Mouse (Mus musculus) bone marrow, adult 2 months (tissue): ENCODE data around the gene Rxfp4.

Experiments
- CTCF ChIP-seq: fragments of 200-500 bp; IDR thresholded peaks from 2 replicates; pipeline ENCODE4 v1.5.1; 2011; ENCODE audit warnings: low read length, control low read depth; ENCODE audit not compliant: control insufficient read depth, insufficient read depth
- POLR2A ChIP-seq: fragments of 200-500 bp; IDR thresholded peaks from 2 replicates; pipeline ENCODE4 v1.6.1; 2011; ENCODE audit warnings: low read depth, mild to moderate bottlenecking, control low read depth, low read length, borderline replicate concordance; ENCODE audit not compliant: control insufficient read depth

GRCm38 (mm10) chr3:88698834-88699233 is 45.9 kb upstream of the Rxfp4 start:
- no peak for TF ChIP-seq CTCF
- TF ChIP-seq POLR2A = no peak
